Comparison of ENCODE assay signal across 9 mouse cellular contexts in genomic region chr11:117031249-117031648, GRCm38 (mm10).
A peak's percentile ranks its signal among the peaks of the same experiment; 100 is the strongest.
DNase-seq lines count a peak whose midpoint lies in the region; ATAC-seq and TF ChIP-seq lines count a peak whose summit lies in the region.
"Had no signal": no experiment of that assay in that cellular context is flagged by ENCODE, and none has a peak within 500 bp of the region (broad histone marks: within the 10 kb centered on the region; RNA-seq: fewer than 3 reads in every experiment).

No protein-coding gene starts in this region.

- peaks cover 14% of the 10 kb centered on the region for H3K27me3 ChIP-seq in heart, embryonic 10.5 days (ENCODE audit: insufficient read depth, poor library complexity, severe bottlenecking)
- H3K27me3 ChIP-seq in hindbrain, embryonic 11.5 days (ENCODE audit: control insufficient read depth, insufficient read depth, low read length), result no peaks in the 10 kb centered on the region
- H3K27me3 ChIP-seq in liver, adult 2 months (ENCODE audit: control insufficient read depth, insufficient read depth, low read length), result no peaks in the 10 kb centered on the region

- H3K9ac ChIP-seq in ES-E14 (ENCODE audit: insufficient read depth, low read depth, low read length, poor library complexity, severe bottlenecking), result no peak overlapping the region
- no peak overlapping the region for H3K9ac ChIP-seq in hindbrain, embryonic 11.5 days (ENCODE audit: low read depth, low read length)
- no peak overlapping the region for H3K9ac ChIP-seq in liver, adult 2 months (ENCODE audit: low read depth, low read length)

- peak overlapping the region; percentile 65 for H3K27ac ChIP-seq in heart, embryonic 10.5 days
- no peak overlapping the region for H3K27ac ChIP-seq in ES-E14 (ENCODE audit: insufficient read depth, low read depth, low read length, poor library complexity, severe bottlenecking)
- no peak overlapping the region for H3K27ac ChIP-seq in hindbrain, embryonic 11.5 days (ENCODE audit: low read depth, low read length)
- no peak overlapping the region for H3K27ac ChIP-seq in liver, adult 2 months (replicated peaks; ENCODE audit: insufficient read depth, low read depth, low read length)

- in situ Hi-C loops in ES-E14 (cut with MboI; ENCODE audit: low sequenced_read_pairs in 2 of 2, unreplicated experiment in 2 of 2), result no loop called here

- no peak for ATAC-seq in hindbrain, embryonic 11.5 days (ENCODE audit: low FRiP score)

- H3K4me2 ChIP-seq in hindbrain, embryonic 11.5 days (replicated peaks; ENCODE audit: low read depth, low read length), result no peak overlapping the region

- TF ChIP-seq POLR2A in liver, adult 2 months (IDR thresholded peaks at IDR 0.05; ENCODE audit: extremely low read depth, insufficient read depth, low read length), result no peak

- 30% methylated on average over 4 of the region's 4 CpGs for WGBS in heart, embryonic 10.5 days
- 23% methylated on average over 4 of the region's 4 CpGs for WGBS in hindbrain, embryonic 11.5 days
- WGBS in liver, adult 2 months, result 28% methylated on average over 4 of the region's 4 CpGs

- no peaks in the 10 kb centered on the region for H3K79me2 ChIP-seq in liver, adult 2 months (ENCODE audit: control insufficient read depth, insufficient read depth, low read length)

- no peaks in the 10 kb centered on the region for H3K9me3 ChIP-seq in heart, embryonic 10.5 days
- no peaks in the 10 kb centered on the region for H3K9me3 ChIP-seq in ES-E14 (ENCODE audit: control insufficient read depth, insufficient read depth, low read depth, low read length)
- H3K9me3 ChIP-seq in hindbrain, embryonic 11.5 days (ENCODE audit: control insufficient read depth, low read length), result no peaks in the 10 kb centered on the region

- H3K4me3 ChIP-seq in heart, embryonic 10.5 days, result no peak overlapping the region
- no peak overlapping the region for H3K4me3 ChIP-seq in ES-E14 (ENCODE audit: insufficient read depth in 1 of 2, low read depth in 1 of 2, low read length in 2 of 2, poor library complexity in 1 of 2, severe bottlenecking in 1 of 2)
- no peak overlapping the region for H3K4me3 ChIP-seq in hindbrain, embryonic 11.5 days (ENCODE audit: low read depth, low read length)
- H3K4me3 ChIP-seq in liver, adult 2 months (ENCODE audit: insufficient read depth, low read depth, low read length), result no peak overlapping the region
- H3K4me3 ChIP-seq: myocyte had no signal

- peaks cover 46% of the 10 kb centered on the region for H3K4me1 ChIP-seq in heart, embryonic 10.5 days
- H3K4me1 ChIP-seq in ES-E14 (ENCODE audit: control insufficient read depth in 2 of 2, insufficient read depth in 2 of 2, low read length in 2 of 2, poor library complexity in 1 of 2), result peaks cover 0 to 18% of the 10 kb centered on the region in 2 experiments; a peak in 2 of 4 replicates
- peaks cover 9% of the 10 kb centered on the region for H3K4me1 ChIP-seq in hindbrain, embryonic 11.5 days (replicated peaks; ENCODE audit: control insufficient read depth, insufficient read depth, low read length)
- no peaks in the 10 kb centered on the region for H3K4me1 ChIP-seq in liver, adult 2 months (ENCODE audit: control insufficient read depth, insufficient read depth, low read length)

- intact Hi-C loops in gastrocnemius, postnatal 36 days (cut with DNase I), result no loop called here

- DNase-seq in heart, embryonic 10.5 days (ENCODE audit: low spot score), result no peak
- no peak for DNase-seq in heart, adult 9 months (ENCODE audit: low spot score in 2 of 2)
- DNase-seq in ES-E14 (ENCODE audit: low read depth, low spot score), result no peak
- DNase-seq in hindbrain, embryonic 11.5 days (ENCODE audit: low spot score), result peak; percentile 30
- DNase-seq in liver, adult 2 months (ENCODE audit: extremely low read depth, low read depth, low spot score), result peak; percentile 7
- DNase-seq in thymus, postnatal 0 days (ENCODE audit: low spot score), result no peak
- DNase-seq in gastrocnemius, postnatal 36 days, result no peak
- no peak for DNase-seq in cerebellum, adult 18-20 months

- H3K36me3 ChIP-seq in heart, embryonic 10.5 days, result no peaks in the 10 kb centered on the region
- H3K36me3 ChIP-seq in ES-E14 (ENCODE audit: control insufficient read depth, insufficient read depth, low read length, poor library complexity, severe bottlenecking), result no peaks in the 10 kb centered on the region
- no peaks in the 10 kb centered on the region for H3K36me3 ChIP-seq in hindbrain, embryonic 11.5 days (ENCODE audit: control insufficient read depth, insufficient read depth, low read length)
- no peaks in the 10 kb centered on the region for H3K36me3 ChIP-seq in liver, adult 2 months (ENCODE audit: control insufficient read depth, insufficient read depth, low read length)

- TF ChIP-seq CTCF in liver, adult 2 months (IDR thresholded peaks at IDR 0.05; ENCODE audit: low read depth, low read length), result no peak

TF ChIP-seq in ES-E14, 5 proteins besides CTCF, POLR2A, EP300 and RAD21:
- TF ChIP-seq ZNF384 (IDR thresholded peaks at IDR 0.05; ENCODE audit: low read depth, low read length) (no peak), MAFK (IDR thresholded peaks at IDR 0.05; ENCODE audit: insufficient read depth, low read depth, low read length) (peak; percentile 50)

Comparison
In these comparisons a context has a peak if more than half of its experiments do, and no peak if none do; other contexts are left out.
1. DNase-seq: peak in hindbrain, embryonic 11.5 days (single experiment) and liver, adult 2 months (single experiment); none in heart, embryonic 10.5 days (single experiment), heart, adult 9 months (0 of 2), ES-E14 (single experiment), thymus, postnatal 0 days (single experiment), gastrocnemius, postnatal 36 days (0 of 2) and cerebellum, adult 18-20 months (0 of 2).